Mouse (Mus musculus): ENCODE measurements around the gene Slc22a15.

GRCm38 (mm10) chr3:101839327-101839726, 84.9 kb downstream of the Slc22a15 start:
- peak; percentile 43 for TF ChIP-seq CTCF (IDR thresholded peaks at IDR 0.05; ENCODE audit: low read depth)
- TF ChIP-seq EP300 (optimal IDR thresholded peaks at IDR 0.05): no peak
